In genomic region chr5:104046256-104047199, GRCm38 (mm10) we compare ENCODE assay signal across 8 mouse cellular contexts. TPM values are rescaled to one million over a fixed set of nuclear protein-coding genes. Genes with fewer than 3 reads are reported as not detected.
A peak's percentile ranks its signal among the peaks of the same experiment; 100 is the strongest.
DNase-seq lines count a peak whose midpoint lies in the region; ATAC-seq lines count a peak whose summit lies in the region.

Gene Nudt9 (plus strand): TSS chr5:104046306.

- H3K27ac ChIP-seq in hindbrain, embryonic 11.5 days (ENCODE audit: low read depth, low read length) = peak within 1 kb of the TSS; percentile 69

- no peaks in the 10 kb centered on the region for H3K9me3 ChIP-seq in hindbrain, embryonic 11.5 days (ENCODE audit: control insufficient read depth, low read length)

- no peaks in the 10 kb centered on the region for H3K4me1 ChIP-seq in hindbrain, embryonic 11.5 days (replicated peaks; ENCODE audit: control insufficient read depth, insufficient read depth, low read length)

- ATAC-seq in hindbrain, embryonic 11.5 days (ENCODE audit: low FRiP score) = peak; percentile 99

- H3K36me3 ChIP-seq in hindbrain, embryonic 11.5 days (ENCODE audit: control insufficient read depth, insufficient read depth, low read length) = no peaks in the 10 kb centered on the region

- H3K27me3 ChIP-seq in hindbrain, embryonic 11.5 days (ENCODE audit: control insufficient read depth, insufficient read depth, low read length) = no peaks in the 10 kb centered on the region

- 6% methylated on average over 82 of the region's 90 CpGs for WGBS in hindbrain, embryonic 11.5 days

- peak within 1 kb of the TSS; percentile 89 for H3K9ac ChIP-seq in hindbrain, embryonic 11.5 days (ENCODE audit: low read depth, low read length)

- peak within 1 kb of the TSS; percentile 76 for H3K4me3 ChIP-seq in hindbrain, embryonic 11.5 days (ENCODE audit: low read depth, low read length)

- DNase-seq in Muller cell, postnatal 12 days (ENCODE audit: inconsistent ontology term) = peak; percentile 98
- DNase-seq in cerebellum, adult 9-11 months = peak; percentile 98
- peak; percentile 97 to 98 for DNase-seq in frontal cortex, adult 2 months (ENCODE audit: extremely low spot score in 1 of 2, low spot score in 1 of 2)
- DNase-seq in hindbrain, embryonic 11.5 days (ENCODE audit: low spot score) = peak; percentile 98
- peak; percentile 97 for DNase-seq in layer of hippocampus, postnatal 10 days (ENCODE audit: low spot score in 2 of 2)
- DNase-seq in lung, postnatal 10 days = peak; percentile 99
- peak; percentile 98 for DNase-seq in ovary, postnatal 36 days (ENCODE audit: low spot score)
- DNase-seq in thymus, postnatal 25 days = peak; percentile 95

- peak within 1 kb of the TSS; percentile 60 for H3K4me2 ChIP-seq in hindbrain, embryonic 11.5 days (replicated peaks; ENCODE audit: low read depth, low read length)

RNA-seq across cellular contexts. Expression of gene Nudt9, which starts in this region (rescaled TPM):
- 79.1 and 81.9 TPM in 2 replicates for polyA plus RNA-seq in frontal cortex, adult 2 months (2012; rRNA removed)
- polyA plus RNA-seq in hindbrain, embryonic 11.5 days (2014; fragmentation: Nextera tagmentation; extraction: Ambion mirVana) = 65.1 and 68.2 TPM in 2 replicates
- total RNA-seq in layer of hippocampus, postnatal 10 days (2021) = 10 to 100 TPM; 68.2 to 69.0 TPM

Comparison
In these comparisons a context has a peak if more than half of its experiments do, and no peak if none do; other contexts are left out.
1. Peak in every context shown above with its lines: DNase-seq, ATAC-seq, H3K4me3 ChIP-seq and H3K27ac ChIP-seq.